Mouse (Mus musculus) embryonic facial prominence, embryonic 11.5 days (tissue): ENCODE results near the gene Stpg4. TPM values are rescaled to one million over a fixed set of nuclear protein-coding genes. Genes with fewer than 3 reads are reported as not detected.

ENCODE experiments used
- ATAC-seq: fragments of 200-750 bp; cut with Nextera tagmentation; replicated peaks from 2 replicates; pipeline ENCODE4 v1.8.0; 2017; ENCODE audit warnings: low read depth; ENCODE audit not compliant: insufficient number of reproducible peaks, low FRiP score, low TSS enrichment
- DNase-seq: peaks from one replicate; pipeline ENCODE4 v3.0.0-alpha.2; 2015; ENCODE audit warnings: low spot score
- H3K27ac ChIP-seq: fragments of 300-500 bp; sonication (generic); replicated peaks from 2 replicates; pipeline ENCODE4 v1.5.1; 2014; ENCODE audit warnings: mild to moderate bottlenecking, low read depth, low read length, control low read depth
- H3K27me3 ChIP-seq: fragments of 300-500 bp; sonication (generic); 2 replicates; pipeline ENCODE4 v1.6.1; 2014; ENCODE audit warnings: mild to moderate bottlenecking, low read length, moderate library complexity, mixed read lengths; ENCODE audit not compliant: control insufficient read depth, insufficient read depth
- H3K36me3 ChIP-seq: fragments of 300-500 bp; sonication (generic); replicated peaks from 2 replicates; pipeline ENCODE4 v1.6.1; 2014; ENCODE audit warnings: low read depth, mild to moderate bottlenecking, low read length, moderate library complexity, mixed read lengths; ENCODE audit not compliant: control insufficient read depth, insufficient read depth
- H3K4me1 ChIP-seq: fragments of 300-500 bp; sonication (generic); 2 replicates; pipeline ENCODE4 v1.6.1; 2014; ENCODE audit warnings: low read length, mixed read lengths; ENCODE audit not compliant: control insufficient read depth, insufficient read depth
- H3K4me2 ChIP-seq: fragments of 300-500 bp; sonication (generic); 2 replicates; pipeline ENCODE4 v1.6.1; 2014; ENCODE audit warnings: low read depth, mild to moderate bottlenecking, control low read depth, low read length, moderate library complexity
- H3K4me3 ChIP-seq: fragments of 300-500 bp; sonication (generic); 2 replicates; pipeline ENCODE4 v1.5.1; 2014; ENCODE audit warnings: low read depth, low read length, control low read depth
- H3K9ac ChIP-seq: fragments of 300-500 bp; sonication (generic); replicated peaks from 2 replicates; pipeline ENCODE4 v1.6.1; 2014; ENCODE audit warnings: mild to moderate bottlenecking, control low read depth, low read length
- H3K9me3 ChIP-seq: fragments of 300-500 bp; sonication (generic); replicated peaks from 2 replicates; pipeline ENCODE4 v1.6.1; 2016; ENCODE audit warnings: mild to moderate bottlenecking, low read length, inconsistent platforms, mixed read lengths; ENCODE audit not compliant: control insufficient read depth
- WGBS: fragments of 180-500 bp; shearing (Covaris S2); extraction: QIAGEN DNeasy Blood & Tissue Kit; methylation state at CpG from one replicate; pipeline ENCODE4 v1.1.7; 2014; 5-methylcytosine and 5-hydroxymethylcytosine counted together
- polyA plus RNA-seq: library from polyadenylated mRNA; unstranded; fragments of >200 nt; fragmentation: Nextera tagmentation; extraction: Ambion mirVana; gene quantifications from 2 replicates; pipeline ENCODE4 v1.2.1, GENCODE M21; 2014

Stpg4 gene
- polyA plus RNA-seq, 1 experiment from 2014 or later = not detected

DNA sequence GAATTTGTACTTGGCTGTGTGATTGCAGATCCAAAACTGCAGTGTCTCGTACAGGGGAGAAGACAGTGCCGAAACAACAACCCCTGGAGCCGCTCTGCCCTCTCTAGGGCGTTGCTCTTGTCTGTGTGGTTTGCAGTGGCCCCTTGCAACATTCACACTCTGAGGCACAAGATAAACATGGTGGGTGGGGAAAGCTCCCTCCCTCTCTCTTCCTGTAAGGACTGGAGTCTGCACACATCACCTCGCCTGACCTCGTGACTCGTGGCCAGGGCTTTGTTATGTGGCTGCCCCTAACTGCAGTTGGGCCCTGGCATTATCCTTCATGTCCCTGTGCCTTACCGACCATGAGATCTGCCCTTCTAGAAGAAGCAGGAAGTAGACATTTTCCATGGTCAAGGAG, 62.3 kb downstream of the Stpg4 start:
- WGBS = 59% methylated on average over 8 of the region's 8 CpGs
- Histone ChIP-seq H3K27ac (no peak overlapping the region), H3K9me3 (no peaks in the 10 kb centered on the region), H3K9ac (no peak overlapping the region), H3K4me2 (no peak overlapping the region), H3K4me3 (no peak overlapping the region), H3K36me3 (no peaks in the 10 kb centered on the region), H3K27me3 (no peaks in the 10 kb centered on the region), H3K4me1 (peaks cover 5% of the 10 kb centered on the region; the same call in 1 of the 2 replicates)
- ATAC-seq = no peak
- DNase-seq = no peak

DNA sequence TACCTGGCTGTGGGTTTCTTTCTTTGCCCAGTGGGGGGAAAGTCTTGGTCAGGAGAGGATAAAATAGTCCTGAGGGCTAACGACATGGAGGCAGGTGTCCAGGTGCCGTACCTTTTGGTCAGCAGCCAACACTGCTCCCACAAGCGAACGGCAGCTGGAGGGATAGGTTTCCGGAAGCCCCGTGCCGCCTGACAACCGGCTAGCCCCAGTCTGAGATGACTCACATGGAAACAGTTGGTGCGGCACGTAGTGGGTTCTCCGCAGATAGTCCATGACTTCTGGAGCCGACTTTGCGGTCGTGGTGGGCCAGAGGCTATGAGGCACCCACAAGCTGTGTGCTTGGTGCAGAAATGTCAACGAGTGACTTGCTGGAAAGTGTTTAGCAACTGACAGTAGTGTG, 63.4 kb downstream of the Stpg4 start:
- WGBS = 91% methylated on average over 15 of the region's 15 CpGs
- Histone ChIP-seq H3K4me3 (no peak overlapping the region), H3K4me2 (no peak overlapping the region), H3K4me1 (peaks cover 5% of the 10 kb centered on the region; the same call in 1 of the 2 replicates), H3K9me3 (no peaks in the 10 kb centered on the region), H3K9ac (no peak overlapping the region), H3K36me3 (no peaks in the 10 kb centered on the region), H3K27me3 (no peaks in the 10 kb centered on the region), H3K27ac (no peak overlapping the region)
- DNase-seq = no peak
- ATAC-seq = no peak

- H3K4me3 ChIP-seq = no peak overlapping the region
- no peak for DNase-seq
- no peak for ATAC-seq
- no peak overlapping the region for H3K27ac ChIP-seq
- WGBS = 65% methylated on average over 3 of the region's 3 CpGs
- H3K9ac ChIP-seq = no peak overlapping the region
- no peak overlapping the region for H3K4me2 ChIP-seq
- no peaks in the 10 kb centered on the region for H3K27me3 ChIP-seq
- no peaks in the 10 kb centered on the region; the same call in 1 of the 2 replicates for H3K4me1 ChIP-seq
- no peaks in the 10 kb centered on the region for H3K36me3 ChIP-seq
- no peaks in the 10 kb centered on the region for H3K9me3 ChIP-seq
Observed at GRCm38 (mm10) chr17:87361132-87361531, 66.4 kb downstream of the Stpg4 start.

GRCm38 (mm10) chr17:87357506-87357905, 70.0 kb downstream of the Stpg4 start:
- DNase-seq = no peak
- no peaks in the 10 kb centered on the region for H3K9me3 ChIP-seq
- WGBS = 81% methylated on average over 9 of the region's 9 CpGs
- no peaks in the 10 kb centered on the region for H3K27me3 ChIP-seq
- no peak overlapping the region for H3K4me3 ChIP-seq
- H3K4me2 ChIP-seq = no peak overlapping the region
- H3K27ac ChIP-seq = no peak overlapping the region
- H3K36me3 ChIP-seq = no peaks in the 10 kb centered on the region
- ATAC-seq = no peak
- no peak overlapping the region for H3K9ac ChIP-seq
- no peaks in the 10 kb centered on the region; the same call in 1 of the 2 replicates for H3K4me1 ChIP-seq

- Histone ChIP-seq H3K4me2 (no peak overlapping the region), H3K27me3 (no peaks in the 10 kb centered on the region), H3K4me1 (peaks cover 7% of the 10 kb centered on the region), H3K36me3 (no peaks in the 10 kb centered on the region), H3K9ac (no peak overlapping the region), H3K9me3 (no peaks in the 10 kb centered on the region), H3K27ac (no peak overlapping the region), H3K4me3 (no peak overlapping the region)
- WGBS = 89% methylated on average over 5 of the region's 5 CpGs
- ATAC-seq = no peak
- no peak for DNase-seq
Observed at GRCm38 (mm10) chr17:87356261-87356660, 71.3 kb downstream of the Stpg4 start.

DNA sequence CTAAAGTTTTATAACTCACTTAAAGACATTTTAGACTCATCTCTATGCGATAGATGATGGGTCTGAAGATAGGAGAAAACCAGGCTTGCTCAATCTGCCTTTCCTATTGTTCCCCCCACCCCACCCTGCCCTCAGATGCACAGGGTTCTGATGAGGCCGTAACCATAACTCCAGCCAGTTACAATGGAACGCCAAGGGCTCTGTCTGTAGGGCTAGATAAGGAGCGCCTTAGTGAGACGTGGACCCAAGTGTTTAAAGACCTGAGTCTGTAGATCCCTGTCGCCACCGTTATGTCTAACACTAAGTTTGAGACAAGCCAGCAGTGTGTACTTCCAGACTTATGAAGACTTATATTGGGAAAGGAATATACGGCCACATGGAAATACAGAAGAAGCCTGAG, 72.1 kb downstream of the Stpg4 start:
- Histone ChIP-seq H3K9ac (no peak overlapping the region), H3K27ac (no peak overlapping the region), H3K27me3 (no peaks in the 10 kb centered on the region), H3K9me3 (no peaks in the 10 kb centered on the region), H3K4me3 (no peak overlapping the region), H3K36me3 (no peaks in the 10 kb centered on the region), H3K4me2 (no peak overlapping the region), H3K4me1 (peaks cover 9% of the 10 kb centered on the region)
- no peak for ATAC-seq
- 88% methylated on average over 8 of the region's 8 CpGs for WGBS
- no peak for DNase-seq

GRCm38 (mm10) chr17:87353745-87354320, 73.7 kb downstream of the Stpg4 start:
- 81% methylated on average over 8 of the region's 8 CpGs for WGBS
- H3K4me3 ChIP-seq = no peak overlapping the region
- ATAC-seq = no peak
- H3K4me2 ChIP-seq = no peak overlapping the region
- no peak overlapping the region for H3K9ac ChIP-seq
- no peaks in the 10 kb centered on the region for H3K36me3 ChIP-seq
- peaks cover 9% of the 10 kb centered on the region for H3K4me1 ChIP-seq
- no peaks in the 10 kb centered on the region for H3K27me3 ChIP-seq
- DNase-seq = no peak
- no peak overlapping the region for H3K27ac ChIP-seq
- H3K9me3 ChIP-seq = no peaks in the 10 kb centered on the region

GRCm38 (mm10) chr17:87352898-87353225, 74.7 kb downstream of the Stpg4 start:
- no peak overlapping the region for H3K4me2 ChIP-seq
- H3K27ac ChIP-seq = no peak overlapping the region
- H3K27me3 ChIP-seq = no peaks in the 10 kb centered on the region
- no peak overlapping the region for H3K4me3 ChIP-seq
- WGBS = 12% methylated on average over 1 of the region's 1 CpGs
- H3K9me3 ChIP-seq = no peaks in the 10 kb centered on the region
- peaks cover 9% of the 10 kb centered on the region for H3K4me1 ChIP-seq
- no peak overlapping the region for H3K9ac ChIP-seq
- H3K36me3 ChIP-seq = no peaks in the 10 kb centered on the region
- ATAC-seq (no peak), DNase-seq (no peak)
